Mouse (Mus musculus): ENCODE data around the gene Rhbdl3. TPM values are rescaled to one million over a fixed set of nuclear protein-coding genes. Genes with fewer than 3 reads are reported as not detected.
"Not testable (repeated sequence)": the region's sequence is repeated elsewhere in the genome, so short reads cannot be mapped to it uniquely, and the experiment has no call there.

Gene Rhbdl3
- total RNA-seq, 2 experiments from 2014 or later: 6.3 to 7.1 TPM

DNA sequence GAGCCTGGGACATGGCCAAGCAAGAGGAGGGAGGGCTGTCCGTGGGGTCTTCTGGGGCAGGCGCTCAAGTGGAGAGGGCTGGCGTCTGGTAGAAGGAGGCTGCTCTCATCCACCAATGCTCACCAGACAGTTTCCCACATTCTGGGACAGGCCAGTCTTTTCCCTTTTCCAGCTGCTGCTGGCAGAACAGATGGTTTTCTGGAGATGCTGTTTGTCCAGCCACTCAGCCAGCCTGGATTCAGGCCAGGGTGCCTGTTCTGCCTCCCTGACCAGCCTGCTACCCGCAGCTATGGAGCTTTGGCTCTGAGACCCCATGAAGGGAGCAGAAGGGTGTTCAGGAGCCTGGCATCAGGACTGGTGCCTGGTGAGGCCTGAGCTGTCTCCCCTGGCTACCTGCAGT is 10.6 kb downstream of the Rhbdl3 start:
- peak; percentile 72 for DNase-seq
- intact Hi-C loops (cut with DNase I): no loop called here

DNA sequence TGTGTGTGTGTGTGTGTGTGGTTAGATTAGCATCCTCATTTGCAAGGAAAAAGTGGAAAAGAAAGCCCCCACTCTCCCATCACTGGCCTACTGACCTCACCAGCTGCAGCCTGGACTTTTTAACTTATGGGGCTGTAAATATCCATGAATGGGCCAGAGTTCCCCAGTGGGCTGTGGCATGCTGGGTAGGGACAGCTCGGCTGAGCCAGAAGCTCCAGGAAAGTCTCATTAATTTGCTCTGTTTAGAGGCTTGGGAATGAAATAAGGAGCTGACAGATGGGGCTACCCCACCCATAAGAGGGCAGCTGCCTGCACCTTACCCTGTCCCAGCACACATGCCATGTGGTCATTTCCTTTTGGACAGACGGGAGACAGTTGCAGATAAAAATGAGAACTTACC is 11.3 kb downstream of the Rhbdl3 start:
- no peak for DNase-seq
- intact Hi-C loops (cut with DNase I): no loop called here

DNA sequence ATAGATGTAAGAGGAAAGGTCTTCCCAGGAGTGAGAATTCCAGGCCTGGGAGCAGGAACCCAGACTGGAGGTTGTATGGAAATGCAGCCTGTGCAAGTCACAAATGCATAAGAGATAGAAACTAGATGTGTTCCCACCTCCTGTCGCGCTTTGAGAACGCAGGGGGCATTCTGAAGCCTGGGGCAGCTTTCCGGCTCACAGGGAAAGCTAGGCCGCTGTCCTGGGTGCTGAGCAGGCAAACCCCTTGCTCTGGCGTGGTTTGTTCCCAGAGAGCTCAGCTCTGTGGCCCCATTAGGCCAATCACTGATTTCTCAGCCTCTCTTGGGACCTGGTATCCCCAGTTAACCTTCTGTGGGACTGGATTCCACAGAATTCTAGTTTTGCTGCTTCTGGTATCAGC is 11.9 kb downstream of the Rhbdl3 start:
- DNase-seq: no peak
- intact Hi-C loops (cut with DNase I): no loop called here

DNA sequence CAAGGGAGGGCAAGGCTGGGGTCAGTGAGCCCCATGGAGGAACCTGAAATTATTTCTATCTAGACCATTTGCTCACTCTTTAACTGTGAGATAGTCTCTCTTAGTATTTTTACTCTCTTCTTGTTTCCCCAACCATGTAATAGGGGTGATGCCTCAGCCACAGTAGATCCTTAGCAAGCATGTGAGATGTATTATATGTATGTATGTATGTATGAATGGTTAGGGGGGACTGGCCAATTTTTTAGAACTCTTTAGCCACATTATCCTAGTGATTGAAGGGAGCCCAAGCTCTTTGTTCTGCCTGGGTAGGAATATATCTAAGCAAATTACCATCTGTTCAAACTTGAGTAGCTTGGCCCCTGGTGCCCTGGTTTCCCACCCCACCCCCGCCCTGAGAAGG is 12.8 kb downstream of the Rhbdl3 start:
- DNase-seq: no peak
- intact Hi-C loops (cut with DNase I): no loop called here

DNA sequence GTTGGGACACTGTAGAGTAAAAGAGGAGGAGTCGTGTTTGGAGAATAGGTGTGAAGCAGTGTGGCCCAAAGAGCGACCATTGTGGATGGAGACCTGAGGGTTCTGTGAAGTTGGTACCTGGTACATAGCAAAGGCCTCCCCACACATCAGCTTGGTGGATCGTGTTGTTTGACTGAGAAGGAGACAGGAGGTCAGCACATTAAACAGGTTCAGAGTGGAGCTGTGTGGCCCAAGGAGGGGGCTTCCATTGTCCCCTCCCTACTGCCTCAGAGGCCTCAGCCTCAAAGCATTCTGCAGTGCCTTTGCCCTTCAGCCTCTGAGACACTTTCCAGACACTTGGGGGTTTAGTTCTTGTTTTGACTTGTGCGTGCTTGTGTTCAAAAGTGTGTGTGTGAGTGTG is 13.2 kb downstream of the Rhbdl3 start:
- intact Hi-C loops (cut with DNase I): no loop called here

GRCm38 (mm10) chr11:80315743-80316639 is 15.3 kb downstream of the Rhbdl3 start:
- peak; percentile 67 for DNase-seq
- intact Hi-C loops (cut with DNase I): no loop called here

More for the DNA sequence above, 13.2 kb downstream of the Rhbdl3 start:
- no peak for DNase-seq

DNA sequence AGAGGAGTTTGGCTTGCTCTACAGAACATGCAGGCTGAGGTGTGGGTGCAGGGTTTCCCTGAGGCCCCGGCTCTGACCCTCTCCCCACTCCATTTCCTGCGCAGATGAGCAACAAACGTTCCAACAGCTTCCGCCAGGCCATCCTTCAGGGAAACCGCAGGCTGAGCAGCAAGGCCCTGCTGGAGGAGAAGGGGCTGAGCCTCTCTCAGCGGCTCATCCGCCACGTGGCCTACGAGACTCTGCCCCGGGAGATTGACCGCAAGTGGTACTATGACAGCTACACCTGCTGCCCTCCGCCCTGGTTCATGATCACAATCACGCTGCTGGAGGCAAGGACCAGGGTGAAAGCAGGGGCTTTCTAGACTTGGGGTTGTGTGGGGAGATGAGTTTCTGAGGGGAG is 22.5 kb downstream of the Rhbdl3 start:
- intact Hi-C loops (cut with DNase I): no loop called here
- DNase-seq: no peak

GRCm38 (mm10) chr11:80324636-80325035 is 23.9 kb downstream of the Rhbdl3 start:
- intact Hi-C loops (cut with DNase I): no loop called here
- no peak for DNase-seq

DNA sequence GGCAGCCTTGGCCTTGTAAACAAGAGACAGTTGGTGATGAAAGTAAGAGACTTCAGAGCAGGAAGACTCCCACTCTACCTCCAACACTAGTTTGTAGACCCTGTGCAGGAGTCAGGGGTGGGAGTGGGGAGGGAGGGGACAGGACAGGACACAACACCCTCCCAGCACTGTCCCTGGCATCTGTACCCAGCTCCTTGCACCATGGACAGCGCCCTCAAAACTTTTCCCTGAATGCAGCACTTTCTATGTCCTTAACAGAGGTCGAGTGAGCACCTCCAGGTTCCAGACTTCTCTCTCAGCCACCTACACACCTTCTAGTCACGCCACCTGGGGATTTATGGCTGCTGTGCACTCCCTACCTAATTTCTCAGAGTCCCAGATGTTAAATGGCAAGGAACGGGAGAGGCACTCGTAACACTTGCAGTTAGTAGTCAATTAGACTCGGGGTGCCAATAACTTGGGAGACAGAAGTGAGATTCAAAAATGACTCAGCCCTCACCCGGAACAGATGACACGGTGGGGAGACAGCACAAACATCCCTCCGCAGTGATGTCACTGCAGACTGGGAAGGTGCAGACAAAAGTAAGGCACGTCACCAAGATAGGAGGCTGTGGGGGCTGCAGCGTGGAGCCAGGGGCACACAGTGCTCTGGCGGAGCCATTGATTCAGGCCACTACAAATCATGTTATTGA is 32.1 kb downstream of the Rhbdl3 start:
- intact Hi-C loops (cut with DNase I): no loop called here
- no peak for DNase-seq

DNA sequence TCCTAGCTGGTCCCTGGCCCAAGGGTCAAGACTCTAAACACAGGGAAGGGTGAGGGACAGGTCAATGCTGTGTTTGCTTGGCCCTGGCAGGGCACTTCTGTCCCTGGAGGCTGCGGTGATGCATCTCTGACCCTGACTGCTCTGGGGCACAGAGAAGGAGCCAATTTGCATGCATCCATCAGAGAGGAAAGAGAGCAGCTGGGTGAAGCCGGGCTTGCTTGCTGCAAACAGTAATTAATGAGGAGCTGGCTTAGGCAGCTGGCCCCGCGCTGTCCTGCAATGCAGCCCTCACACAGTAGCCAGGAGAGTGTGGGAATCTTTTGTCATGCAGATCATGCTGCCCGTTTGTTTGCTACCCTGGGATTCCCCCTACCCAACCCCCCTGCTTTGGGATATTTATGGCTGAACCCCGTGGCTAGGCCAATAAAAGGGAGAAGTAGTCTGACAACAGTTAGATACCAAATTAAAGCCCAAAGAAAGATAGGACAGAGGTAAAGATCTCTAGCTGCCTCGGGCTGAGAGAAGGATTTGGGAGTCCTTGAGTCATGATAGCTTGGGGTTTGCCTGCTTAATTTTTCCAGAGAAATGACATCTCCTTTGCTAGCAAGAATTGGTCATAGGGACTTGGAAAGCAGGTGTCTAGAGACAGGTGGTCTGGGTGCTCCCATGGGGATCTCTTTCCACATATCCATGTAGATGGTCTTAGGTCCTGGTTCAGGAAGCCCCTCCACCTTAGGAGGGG is 35.1 kb downstream of the Rhbdl3 start:
- DNase-seq: peak; percentile 53
- intact Hi-C loops (cut with DNase I): no loop called here

DNA sequence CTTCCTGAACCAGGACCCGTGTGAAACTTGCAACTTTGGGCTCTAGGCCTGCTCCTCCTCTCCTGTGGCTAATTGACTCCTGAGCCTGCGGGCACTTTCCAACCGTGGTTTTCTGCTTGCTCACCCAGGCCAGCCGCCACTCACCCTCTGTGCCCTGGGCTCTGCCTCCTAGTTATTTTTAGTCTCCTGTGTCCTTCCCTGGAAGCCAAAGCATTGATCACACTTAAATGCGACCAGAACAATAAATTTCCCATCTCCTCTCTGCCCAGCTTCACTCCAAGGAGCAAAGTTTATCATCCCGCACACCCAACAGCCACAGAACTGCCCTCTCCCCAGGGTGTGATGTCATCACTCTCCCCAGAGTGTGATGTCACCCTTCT is 35.6 kb downstream of the Rhbdl3 start:
- no peak for DNase-seq
- intact Hi-C loops (cut with DNase I): no loop called here

DNA sequence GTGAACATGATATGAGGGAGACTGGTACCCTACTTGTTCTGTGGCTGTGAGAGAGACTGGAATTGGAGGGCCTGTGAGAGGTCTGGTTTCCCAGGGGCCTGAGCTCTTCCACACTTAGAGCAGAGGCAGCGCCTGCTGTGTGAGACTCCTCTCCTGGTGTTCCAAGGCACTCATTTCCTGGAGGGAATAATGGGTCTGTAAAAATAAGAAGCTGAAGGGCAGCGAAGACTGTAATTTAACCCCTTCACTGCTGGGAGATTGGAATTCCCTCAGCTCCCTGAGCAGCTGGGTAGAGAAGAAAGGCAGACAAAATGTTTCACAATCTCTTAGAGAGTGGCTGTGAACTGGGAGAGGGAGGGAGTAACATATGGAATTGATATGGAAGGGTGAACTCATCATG is 41.8 kb downstream of the Rhbdl3 start:
- intact Hi-C loops (cut with DNase I): no loop called here

DNA sequence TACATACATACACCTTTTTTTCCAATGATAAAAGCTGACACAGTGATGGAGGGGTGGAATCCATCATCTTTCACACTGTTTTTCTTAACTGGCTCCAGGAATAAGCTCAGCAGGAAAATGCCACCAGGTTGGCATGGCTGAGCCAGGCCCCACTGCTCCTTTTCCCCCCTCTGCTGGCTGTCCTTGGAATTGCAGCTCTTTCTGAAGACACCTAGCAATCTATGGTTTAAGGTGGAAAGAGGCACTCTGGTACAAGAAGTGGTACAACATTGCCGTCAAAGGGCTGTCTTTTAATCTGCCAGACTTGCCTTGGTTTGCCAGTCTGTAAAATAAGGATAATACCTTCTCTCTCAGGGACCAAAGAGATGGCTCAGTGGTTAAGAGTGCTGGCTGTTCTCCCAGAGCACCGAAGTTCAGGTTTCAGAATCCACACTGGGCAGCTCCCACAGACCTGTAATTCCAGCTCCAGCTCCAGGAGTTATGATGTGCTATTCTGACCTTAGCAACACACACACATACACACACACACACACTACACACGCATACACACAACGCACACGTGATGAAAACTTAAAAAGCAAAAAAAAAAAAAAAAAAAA is 51.2 kb downstream of the Rhbdl3 start:
- DNase-seq: peak; percentile 92
- intact Hi-C loops (cut with DNase I): loop anchor here (5.0 kb wide), 2 partner anchors 50 to 65 kb away; partner anchors contain the start of gene Rhbdl3

More for the DNA sequence above, 41.8 kb downstream of the Rhbdl3 start:
- DNase-seq: no peak

DNA sequence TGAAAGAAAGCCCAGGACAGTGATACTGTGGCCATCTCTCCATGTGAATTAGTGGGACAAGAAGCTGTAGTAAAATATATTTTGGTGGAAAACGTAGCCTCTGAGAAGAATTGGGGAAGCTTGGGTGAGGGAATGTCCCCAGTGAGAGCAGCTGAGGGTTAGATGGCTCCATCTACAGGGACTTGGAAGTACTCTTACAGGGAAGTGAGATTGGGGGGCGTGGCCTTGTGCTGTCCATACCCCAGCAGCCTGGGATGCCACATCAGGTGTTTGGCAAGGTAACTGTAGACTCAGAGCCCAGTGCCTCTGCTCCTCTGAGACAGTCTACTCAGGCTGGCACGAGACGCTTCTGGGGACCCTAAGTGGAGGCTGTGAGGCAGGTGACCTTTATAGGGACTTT is 54.1 kb downstream of the Rhbdl3 start:
- intact Hi-C loops (cut with DNase I): loop anchor here (5.0 kb wide), 2 partner anchors 53 to 68 kb away; partner anchors contain the start of gene Rhbdl3

DNA sequence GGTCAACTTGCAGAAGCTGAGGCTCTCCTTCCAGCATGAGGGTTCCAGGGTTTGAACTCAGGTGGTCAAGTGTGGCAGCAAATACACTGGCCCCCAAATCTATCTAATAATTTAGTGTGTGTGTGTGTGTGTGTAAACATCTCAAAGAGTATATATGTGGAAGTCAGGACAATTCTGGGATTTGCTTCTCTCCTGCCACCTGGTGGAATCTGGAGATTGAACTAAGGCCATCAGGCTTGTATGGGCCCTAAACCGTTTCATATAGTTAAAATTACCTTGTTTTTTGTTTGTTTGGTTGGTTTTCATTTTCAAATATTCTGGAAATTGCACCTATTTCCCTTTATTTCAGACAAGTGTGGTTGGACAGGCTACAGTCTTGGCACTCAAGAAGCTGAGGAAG is 68.2 kb downstream of the Rhbdl3 start:
- intact Hi-C loops (cut with DNase I): no loop called here

More for the DNA sequence above, 54.1 kb downstream of the Rhbdl3 start:
- no peak for DNase-seq

DNA sequence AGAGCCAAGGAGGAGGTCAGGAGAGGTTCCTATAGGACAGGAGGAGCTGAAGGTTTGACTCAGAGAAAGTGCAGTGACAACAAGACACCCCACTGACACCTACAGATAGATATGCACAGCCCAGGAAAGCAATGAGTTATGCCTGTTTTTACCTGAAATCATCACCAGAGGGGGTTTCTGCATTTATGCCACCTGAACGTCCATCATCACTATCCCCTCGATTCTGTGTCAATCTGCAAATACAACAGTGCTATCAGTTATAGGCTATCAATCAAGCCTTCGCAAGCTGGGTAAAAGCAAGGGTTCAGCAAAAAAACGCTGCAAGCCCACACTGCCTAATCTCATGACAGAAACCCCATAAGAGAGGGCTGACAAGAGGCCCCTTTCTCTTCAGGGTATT is 75.9 kb downstream of the Rhbdl3 start:
- intact Hi-C loops (cut with DNase I): no loop called here

More for the DNA sequence above, 68.2 kb downstream of the Rhbdl3 start:
- DNase-seq: no peak

GRCm38 (mm10) chr11:80377712-80378451 is 77.2 kb downstream of the Rhbdl3 start, which contains the start of gene 5730455P16Rik:
5730455P16Rik (minus strand) TSS chr11:80378034.
- intact Hi-C loops (cut with DNase I): no loop called here
- peak; percentile 86 for DNase-seq

More for the DNA sequence above, 75.9 kb downstream of the Rhbdl3 start:
- no peak for DNase-seq

GRCm38 (mm10) chr11:80378452-80379068 is 77.8 kb downstream of the Rhbdl3 start:
- DNase-seq; intact Hi-C loops (cut with DNase I): not testable (repeated sequence)

DNA sequence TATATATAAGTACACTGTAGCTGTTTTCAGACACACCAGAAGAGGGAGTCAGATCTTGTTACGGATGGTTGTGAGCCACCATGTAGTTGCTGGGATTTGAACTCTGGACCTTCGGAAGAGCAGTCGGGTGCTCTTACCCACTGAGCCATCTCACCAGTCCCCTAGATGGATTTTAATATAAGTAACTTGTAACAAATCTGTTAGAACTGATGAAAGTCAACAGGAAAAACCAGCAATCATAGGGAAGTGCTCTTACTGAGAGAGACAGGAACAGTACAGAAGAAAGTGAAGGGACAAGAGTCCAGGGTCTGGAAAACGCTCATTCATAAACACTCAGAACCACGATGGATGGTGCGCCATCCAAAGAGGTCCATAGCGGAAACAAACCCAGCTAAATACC is 78.5 kb downstream of the Rhbdl3 start:
- intact Hi-C loops (cut with DNase I); DNase-seq: not testable (repeated sequence)

Data from left cerebral cortex, postnatal 4 days (tissue).